Mouse (Mus musculus) left cerebral cortex, adult 18-20 months (tissue): ENCODE data around the gene Adal. TPM values are rescaled to one million over a fixed set of nuclear protein-coding genes. Genes with fewer than 3 reads are reported as not detected.
A peak's percentile ranks its signal among the peaks of the same experiment; 100 is the strongest.

ENCODE experiments used
- DNase-seq, 2 experiments: peaks; one replicate each; pipeline ENCODE4 v3.0.0; 2021 to 2022; ENCODE audit warnings: low spot score in 2 of 2, mixed read lengths in 1 of 2
- total RNA-seq, 2 experiments: library from RNA; stranded (reverse); gene quantifications; 2 replicates each; pipeline ENCODE4 v1.2.3; 2021

The Adal gene
- total RNA-seq, 2 experiments from 2014 or later = 14.5 to 17.8 TPM

DNA sequence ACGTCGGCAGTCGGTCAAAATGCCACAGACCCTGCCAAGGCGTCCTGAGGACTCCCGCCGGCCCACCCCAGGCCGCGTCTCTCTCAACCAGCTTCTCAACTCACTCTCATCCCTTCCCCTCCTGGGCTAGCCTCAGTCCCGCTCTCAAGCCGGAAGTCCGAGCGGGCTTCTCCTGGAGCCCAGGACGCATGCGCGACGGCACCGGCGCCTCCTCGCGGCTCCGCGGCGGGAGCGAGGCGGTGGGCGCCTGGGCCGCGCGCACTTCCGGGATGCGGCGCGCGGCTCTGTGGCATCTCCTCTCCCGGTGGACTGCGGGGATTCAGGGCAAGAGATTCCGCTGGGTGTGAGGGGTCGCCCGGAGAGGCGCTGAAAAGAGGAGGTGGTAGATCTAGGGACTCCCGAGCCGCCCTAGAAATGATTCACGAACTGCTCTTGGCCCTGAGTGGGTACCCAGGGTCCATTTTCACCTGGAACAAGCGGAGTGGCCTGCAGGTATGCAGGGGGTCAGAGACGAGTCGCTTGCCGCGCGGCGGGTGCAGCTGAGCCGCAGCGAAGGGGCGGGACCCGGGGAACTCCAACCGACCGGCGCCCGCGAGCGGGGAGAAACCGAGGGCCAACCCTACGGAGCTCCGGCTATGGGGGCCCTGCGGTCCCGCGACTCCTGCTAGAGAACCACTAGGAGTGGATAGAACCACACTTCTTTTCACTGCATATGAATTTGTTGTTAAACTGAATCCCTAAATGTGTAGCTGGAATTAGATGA lies 30.9 kb downstream of the Adal start, which contains the start of gene Zscan29:
Gene Zscan29 (minus strand): TSS at position 146 of the 763 bp plus-strand sequence.
- peak; percentile 86 to 89 for DNase-seq

- DNase-seq = no peak
These were observed 38.7 kb downstream of the Adal start for GRCm38 (mm10) chr2:121178828-121179479.

- DNase-seq = no peak
These were observed 43.2 kb downstream of the Adal start for GRCm38 (mm10) chr2:121183431-121183830.

- DNase-seq = no peak
These were observed 43.9 kb downstream of the Adal start for GRCm38 (mm10) chr2:121184142-121184541.

GRCm38 (mm10) chr2:121188530-121188929 lies 48.3 kb downstream of the Adal start:
- DNase-seq = no peak

DNA sequence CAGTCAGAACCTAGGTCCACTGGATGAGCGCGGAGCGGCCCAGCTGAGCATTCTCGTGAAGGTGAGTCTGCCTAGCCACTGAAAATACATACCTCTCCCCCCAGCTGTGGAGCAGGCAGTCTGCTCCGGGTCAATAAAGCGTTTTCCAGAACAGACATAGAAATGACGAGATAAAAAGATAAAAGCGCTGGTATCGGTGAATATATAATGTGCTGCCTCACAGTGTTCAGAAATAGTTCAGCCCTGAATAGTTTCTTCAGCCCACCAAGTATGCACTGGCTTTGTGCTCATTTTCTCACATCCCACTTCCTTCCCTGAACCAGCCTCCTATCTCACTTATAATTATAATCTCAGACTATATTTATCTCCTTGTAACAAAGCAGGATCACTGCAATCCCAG lies 55.2 kb downstream of the Adal start:
- peak in 1 of 2 experiments; percentile 39 for DNase-seq

GRCm38 (mm10) chr2:121204276-121204675 lies 64.0 kb downstream of the Adal start:
- DNase-seq = peak in 1 of 2 experiments; percentile 44

Other genes starting within 250 kb of the Adal start
- gene Ubr1, start 169.7 kb upstream of the Adal start, total RNA-seq = 10 to 100 TPM; 43.2 to 45.0 TPM
- 10 to 100 TPM; 24.8 to 25.6 TPM for gene Tmem62, start 163.4 kb upstream of the Adal start, total RNA-seq
- gene Ccndbp1, start 132.0 kb upstream of the Adal start, total RNA-seq = 10 to 100 TPM; 63.0 to 64.6 TPM
- gene Epb42, start 103.4 kb upstream of the Adal start, total RNA-seq = not detected
- under 1 TPM in 1 of 2 experiments, not detected in 1; 0.14 TPM for gene Tgm5, start 54.6 kb upstream of the Adal start, total RNA-seq
- under 1 TPM in 1 of 2 experiments, not detected in 1; 0.21 TPM for gene Tgm7, start 30.6 kb upstream of the Adal start, total RNA-seq
- 1 to 10 TPM; 6.9 to 7.6 TPM for gene Lcmt2, start 225 bp downstream of the Adal start, total RNA-seq
- gene Tubgcp4, start 30.2 kb downstream of the Adal start, total RNA-seq = 10 to 100 TPM; 45.6 to 49.8 TPM
- 1 to 10 TPM; 6.5 to 6.9 TPM for gene Zscan29, start 30.7 kb downstream of the Adal start, total RNA-seq
- gene Trp53bp1, start 131.0 kb downstream of the Adal start, total RNA-seq = 100 to 1,000 TPM; 140 to 151 TPM
- gene Map1a, start 149.2 kb downstream of the Adal start, total RNA-seq = 100 to 1,000 TPM; 521 to 561 TPM
- gene Ppip5k1, start 215.0 kb downstream of the Adal start, total RNA-seq = 100 to 1,000 TPM; 132 to 136 TPM
- gene Ckmt1, start 217.3 kb downstream of the Adal start, total RNA-seq = 100 to 1,000 TPM; 365 to 394 TPM
- gene Strc, start 246.7 kb downstream of the Adal start, total RNA-seq = under 1 TPM; 0.09 to 0.23 TPM